Mouse (Mus musculus) brain, embryonic 18.5 days (tissue): ENCODE results near the gene Enpp7.

Source experiments
- DNase-seq: peaks from one replicate; pipeline ENCODE4 v3.0.0-alpha.2; 2012; ENCODE audit warnings: low read depth, low spot score

Enpp7 gene

DNA sequence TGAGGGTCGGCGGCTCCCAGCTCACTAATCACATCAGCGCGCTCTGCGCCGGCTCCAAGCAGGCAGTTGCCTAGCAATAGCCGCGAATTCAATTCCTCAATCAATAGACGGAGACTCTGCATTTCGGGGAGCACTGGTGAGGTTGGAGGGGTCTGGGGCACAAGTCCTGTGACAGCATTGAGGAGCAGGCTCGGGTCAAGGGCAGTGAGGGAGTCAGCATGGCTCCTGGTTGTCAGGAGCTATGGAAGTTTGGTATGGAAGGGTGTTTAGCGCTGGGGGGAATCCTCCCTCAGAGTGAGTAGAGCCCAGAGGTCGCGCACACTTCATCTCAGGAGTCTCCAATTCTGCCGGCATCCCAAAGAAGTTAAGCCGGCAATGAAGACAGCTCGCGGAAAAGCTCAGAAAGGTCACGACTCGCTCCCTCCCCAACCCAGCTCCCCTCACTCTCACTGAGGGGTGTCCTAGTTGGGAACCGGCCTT, 47.7 kb downstream of the Enpp7 start:
- no peak for DNase-seq

DNA sequence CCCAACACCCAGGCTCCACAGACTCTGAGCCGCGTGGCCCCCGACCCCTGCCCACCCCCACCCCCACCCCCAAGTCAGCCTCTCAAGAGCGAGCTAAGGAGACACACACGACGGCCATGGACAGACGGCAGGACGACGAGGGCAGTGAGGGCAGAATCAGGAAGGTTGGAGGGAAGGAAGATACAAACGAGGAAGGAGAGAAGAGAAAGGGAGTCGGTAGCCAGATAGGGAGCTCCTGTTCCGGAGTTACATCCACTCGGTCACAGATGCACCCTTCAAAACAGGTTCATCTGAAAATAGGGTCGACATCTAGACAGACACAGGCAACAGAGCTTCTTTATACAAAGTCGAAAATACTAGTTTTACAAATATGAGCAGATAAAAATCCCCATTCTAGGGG, 48.5 kb downstream of the Enpp7 start:
- DNase-seq, result no peak

DNA sequence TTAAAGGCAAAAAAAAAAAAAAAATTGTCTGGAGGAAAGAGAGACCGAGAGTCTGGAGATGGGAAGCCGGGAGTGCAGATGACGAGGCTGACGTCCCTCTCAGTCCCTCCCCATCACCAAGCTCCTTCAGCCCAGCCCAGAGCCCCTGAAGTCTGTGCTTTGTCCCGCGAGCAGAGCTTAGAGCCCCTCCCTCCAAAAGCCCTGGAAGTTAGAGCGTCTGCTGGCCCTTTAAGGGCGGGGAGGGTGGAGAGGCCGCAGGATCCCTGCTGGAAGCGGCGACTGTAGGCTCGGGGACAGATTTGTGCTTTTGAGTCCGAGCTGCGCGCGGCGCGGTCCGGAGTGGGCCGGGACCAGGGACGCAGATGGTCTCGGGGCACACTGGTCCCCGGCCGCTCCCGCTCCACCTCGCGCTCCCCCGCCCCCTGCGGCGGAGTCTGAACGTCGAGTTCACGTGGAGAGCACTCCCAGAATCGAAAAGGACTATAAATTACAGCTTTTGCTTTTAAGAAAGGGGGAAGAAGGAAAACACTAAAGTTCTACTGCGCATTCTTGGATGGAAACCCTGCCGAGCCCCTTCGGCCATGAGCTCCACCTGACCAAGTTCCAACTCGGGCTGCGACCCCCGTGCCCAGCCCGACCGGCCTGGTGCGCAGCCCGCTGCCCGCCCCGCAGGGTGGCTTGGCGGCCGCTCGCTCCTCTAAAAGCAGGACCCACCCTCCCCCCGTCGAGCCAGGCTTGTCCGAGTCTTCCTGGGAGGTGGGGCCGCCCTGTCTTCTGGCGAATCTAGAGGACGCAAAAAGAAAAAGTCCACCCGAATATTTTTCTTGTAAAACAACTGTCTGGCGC, 49.2 kb downstream of the Enpp7 start:
- DNase-seq, result no peak

DNA sequence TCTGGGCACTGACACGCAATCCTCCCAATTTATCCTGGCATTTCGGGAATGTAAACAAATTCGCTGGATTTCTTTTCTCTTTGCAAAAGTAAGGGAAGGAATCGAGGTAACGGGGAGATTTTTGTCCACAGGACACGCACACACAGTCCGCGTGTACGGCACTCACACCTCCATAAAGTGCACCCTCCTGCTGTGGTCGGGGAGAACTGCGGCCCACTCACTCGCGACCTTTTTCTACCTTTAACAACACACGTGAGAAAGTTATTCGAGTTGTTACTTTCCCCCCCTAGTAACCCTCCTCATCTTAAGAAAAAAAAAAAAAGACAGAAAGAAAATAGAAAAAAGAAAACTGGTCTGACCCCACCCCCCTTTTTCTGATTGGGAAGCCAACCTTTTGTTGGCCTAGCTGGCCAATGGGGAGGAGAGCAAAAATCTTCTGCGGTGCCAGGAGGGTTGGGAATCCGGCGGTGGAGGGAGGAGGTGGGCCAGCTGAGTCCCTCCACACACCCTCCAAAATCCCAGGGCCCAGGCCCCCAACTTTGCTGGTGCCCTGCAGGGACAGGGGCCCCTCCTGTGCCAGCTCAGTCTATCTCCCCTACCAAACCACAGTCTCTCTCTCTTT, 49.9 kb downstream of the Enpp7 start:
- DNase-seq, result no peak

DNA sequence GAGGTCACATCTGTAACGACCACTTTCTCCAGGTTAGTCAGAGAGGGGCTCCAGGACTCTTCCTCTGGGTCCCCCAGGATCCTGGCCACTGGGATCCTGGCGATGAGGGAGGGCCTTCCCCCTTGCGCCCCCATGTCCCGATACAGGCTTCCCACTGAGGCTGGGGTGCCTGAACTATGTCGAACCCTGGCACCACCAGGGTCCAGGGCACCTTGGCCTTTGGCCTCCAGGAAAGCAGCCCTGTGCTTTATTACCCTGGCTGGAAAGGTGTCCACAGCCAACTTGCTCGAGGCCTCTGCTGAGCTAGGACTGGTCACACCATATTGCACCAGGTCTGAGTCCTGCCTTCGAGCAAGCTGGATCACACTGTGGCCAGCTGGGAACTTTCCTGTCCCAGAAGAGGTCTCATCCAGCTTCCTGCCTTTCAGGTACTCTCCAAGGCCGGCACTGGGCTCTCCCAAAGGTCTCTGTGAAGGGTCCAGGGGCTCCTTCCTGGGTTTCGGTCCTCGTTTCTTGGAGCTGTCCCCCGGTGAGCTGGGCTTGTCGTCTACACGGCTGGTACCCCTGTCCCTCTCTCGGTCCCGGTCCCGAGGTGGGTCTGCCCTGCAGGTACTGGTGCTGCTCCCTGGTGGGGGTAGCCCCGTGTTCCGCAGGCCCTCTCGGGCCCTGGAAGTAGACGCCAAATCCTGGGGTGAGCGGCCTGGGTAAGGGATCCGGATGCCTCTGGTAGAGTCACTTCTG, 50.9 kb downstream of the Enpp7 start:
- no peak for DNase-seq

DNA sequence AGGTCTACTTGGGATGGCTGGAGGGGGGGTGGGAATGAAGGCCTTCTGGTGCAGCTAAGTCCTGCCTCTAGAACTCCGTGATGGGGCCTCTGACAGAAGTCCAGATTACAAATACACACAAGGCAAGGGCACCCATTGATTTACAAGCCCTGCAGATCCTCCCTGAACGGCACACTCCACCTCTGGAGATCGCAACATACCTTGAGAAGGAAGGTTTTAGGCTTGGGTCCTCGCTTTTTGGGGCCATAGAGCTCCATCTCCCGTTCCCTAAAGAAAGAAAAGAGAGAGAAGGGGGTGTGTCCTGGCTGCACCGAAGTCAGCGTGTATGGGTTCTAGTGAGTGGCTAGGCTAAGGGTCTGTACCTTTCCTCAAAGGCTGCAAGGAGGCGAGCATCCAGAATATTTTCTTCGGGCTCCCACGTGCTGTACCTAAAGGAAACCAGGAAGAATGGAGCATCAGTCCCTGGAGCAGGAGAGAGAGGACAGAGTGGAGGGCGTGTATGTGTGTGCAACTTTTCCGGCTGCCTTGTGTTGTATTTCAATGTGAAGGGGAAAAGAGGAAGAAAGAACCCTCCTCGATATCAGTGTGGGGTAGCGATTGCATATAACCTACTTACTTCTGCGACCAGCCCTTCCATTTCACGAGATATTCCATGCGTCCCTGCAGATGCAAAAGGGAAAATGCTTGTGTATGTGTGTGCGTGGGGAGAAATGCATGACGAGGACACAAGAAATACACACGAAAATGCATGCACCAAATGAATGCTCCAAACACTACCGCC, 51.9 kb downstream of the Enpp7 start:
- DNase-seq, result no peak

DNA sequence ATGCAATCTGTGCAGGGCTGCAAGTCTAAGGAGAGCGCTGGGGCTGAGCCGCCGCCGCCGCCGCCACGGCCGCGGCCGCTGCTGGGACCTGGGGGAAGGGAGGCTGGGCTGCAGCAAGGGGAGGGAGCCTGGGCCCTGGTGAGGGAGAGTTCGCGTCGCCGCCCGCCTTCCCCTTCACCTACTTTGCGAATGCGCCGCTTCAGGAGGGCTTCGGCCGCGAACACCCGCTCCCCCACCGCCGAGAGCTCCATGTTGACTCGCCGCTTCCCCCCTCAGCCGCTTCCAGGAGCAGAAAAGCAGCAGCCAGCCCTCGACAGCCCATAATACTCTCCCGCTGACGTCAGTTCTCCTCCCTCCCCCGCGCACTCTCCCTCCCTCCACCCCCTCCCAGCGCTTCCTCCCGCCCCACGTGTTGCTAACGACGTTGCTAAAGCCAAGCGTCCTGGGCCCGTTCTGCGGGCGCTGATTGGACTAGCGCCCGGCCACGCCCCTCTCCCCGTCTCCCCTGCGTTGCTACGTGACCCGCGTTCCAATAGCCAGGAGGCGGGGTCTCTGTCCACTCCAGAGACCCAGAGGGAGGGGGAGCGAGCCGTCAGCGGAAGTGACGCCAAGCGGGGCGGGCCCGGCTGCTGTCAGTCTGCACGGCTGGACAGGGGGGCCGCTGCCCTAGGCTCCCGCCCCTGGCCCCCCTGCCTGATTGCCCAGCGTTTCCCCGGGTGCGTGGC, 52.8 kb downstream of the Enpp7 start, which contains the start of gene Cbx8:
Cbx8 (minus strand) TSS at position 370 of the 725 bp plus-strand sequence.
- DNase-seq, result peak; percentile 99

DNA sequence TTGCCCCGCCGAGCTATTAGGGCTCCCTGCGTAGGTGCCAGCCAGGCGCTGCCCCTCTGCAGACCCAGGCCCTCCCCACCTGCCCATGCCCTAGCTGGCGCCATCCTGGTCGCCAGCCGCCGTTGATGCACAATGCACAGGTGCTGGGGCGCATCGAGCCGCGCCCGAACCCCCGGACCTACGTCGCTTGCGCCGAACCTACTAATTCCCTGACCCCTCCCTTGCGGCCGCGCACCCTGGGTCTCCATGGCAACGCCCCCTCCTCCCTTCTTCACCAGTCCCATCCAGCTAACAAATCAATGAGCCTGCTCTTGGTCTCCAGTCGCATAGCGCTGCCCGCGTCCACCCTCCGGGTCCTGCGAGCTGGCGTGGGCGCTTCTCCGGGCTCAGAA, 53.3 kb downstream of the Enpp7 start:
- DNase-seq, result no peak

DNA sequence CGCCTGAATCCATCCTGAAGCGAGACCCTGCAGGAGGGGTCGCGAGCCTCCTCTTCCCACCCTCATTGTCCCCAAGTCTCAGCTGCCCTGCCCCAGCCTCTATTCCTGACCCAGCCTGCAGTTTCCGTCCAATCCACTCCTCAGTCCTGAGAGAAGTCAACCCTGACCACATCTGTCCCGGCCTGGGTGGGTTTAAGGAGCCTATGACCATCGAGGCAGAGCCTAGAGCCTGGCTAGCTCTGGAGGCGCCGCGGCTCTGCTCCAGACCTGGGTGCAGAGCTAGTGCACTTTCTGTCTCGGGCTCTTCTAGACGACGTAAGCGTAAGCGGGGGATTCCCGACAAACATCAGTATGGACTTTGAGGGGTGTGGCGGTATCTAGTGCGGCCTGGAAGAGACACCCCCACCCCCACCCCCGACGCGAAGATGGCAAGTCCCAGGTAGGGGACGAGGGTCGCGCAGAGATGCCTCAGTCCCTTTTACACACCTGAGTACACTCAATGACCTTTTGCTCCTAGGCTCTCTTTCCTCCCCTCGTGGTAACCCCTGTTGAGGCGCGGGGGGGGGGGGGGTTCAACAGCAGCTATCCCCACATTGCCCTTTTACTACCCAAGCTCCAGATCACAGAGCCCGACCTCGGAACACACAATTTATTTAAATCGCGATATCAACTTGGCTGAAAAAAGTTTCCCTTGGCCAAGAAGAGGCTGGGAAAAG, 53.9 kb downstream of the Enpp7 start:
- DNase-seq, result no peak
